Mouse (Mus musculus) intestine, embryonic 15.5 days (tissue): ENCODE measurements at regions not wholly inside any gene's neighbourhood (a gene's known extent, or its start where the extent isn't known, plus 50 kb on each side); places are given as distances from the start of the nearest gene placed in this dataset.

ENCODE experiments used
- ATAC-seq: fragments of 200-750 bp; cut with Nextera tagmentation; 2 replicates; pipeline ENCODE4 v1.8.0; 2017; ENCODE audit warnings: moderate TSS enrichment, moderate library complexity
- H3K27ac ChIP-seq: fragments of 300-500 bp; sonication (generic); 2 replicates; pipeline ENCODE4 v1.5.1; 2015; ENCODE audit warnings: mild to moderate bottlenecking, inconsistent platforms
- H3K27me3 ChIP-seq: fragments of 300-500 bp; sonication (generic); replicated peaks from 2 replicates; pipeline ENCODE4 v1.6.1; 2015; ENCODE audit warnings: inconsistent platforms
- H3K36me3 ChIP-seq: fragments of 300-500 bp; sonication (generic); 2 replicates; pipeline ENCODE4 v1.6.1; 2015; ENCODE audit warnings: inconsistent platforms
- H3K4me1 ChIP-seq: fragments of 300-500 bp; sonication (generic); replicated peaks from 2 replicates; pipeline ENCODE4 v1.6.1; 2015; ENCODE audit warnings: inconsistent platforms
- H3K4me2 ChIP-seq: fragments of 300-500 bp; sonication (generic); replicated peaks from 2 replicates; pipeline ENCODE4 v1.6.1; 2015; ENCODE audit warnings: mild to moderate bottlenecking, inconsistent platforms
- H3K4me3 ChIP-seq: fragments of 300-500 bp; sonication (generic); replicated peaks from 2 replicates; pipeline ENCODE4 v1.5.1; 2015; ENCODE audit warnings: inconsistent platforms
- H3K9ac ChIP-seq: fragments of 300-500 bp; sonication (generic); 2 replicates; pipeline ENCODE4 v1.6.1; 2015; ENCODE audit warnings: inconsistent platforms
- H3K9me3 ChIP-seq: fragments of 300-500 bp; sonication (generic); 2 replicates; pipeline ENCODE4 v1.6.1; 2016; ENCODE audit warnings: inconsistent platforms
- WGBS: fragments of 180-500 bp; shearing (Covaris S2); methylation state at CpG from one replicate; pipeline ENCODE4 v1.1.7; 2015; 5-methylcytosine and 5-hydroxymethylcytosine counted together

DNA sequence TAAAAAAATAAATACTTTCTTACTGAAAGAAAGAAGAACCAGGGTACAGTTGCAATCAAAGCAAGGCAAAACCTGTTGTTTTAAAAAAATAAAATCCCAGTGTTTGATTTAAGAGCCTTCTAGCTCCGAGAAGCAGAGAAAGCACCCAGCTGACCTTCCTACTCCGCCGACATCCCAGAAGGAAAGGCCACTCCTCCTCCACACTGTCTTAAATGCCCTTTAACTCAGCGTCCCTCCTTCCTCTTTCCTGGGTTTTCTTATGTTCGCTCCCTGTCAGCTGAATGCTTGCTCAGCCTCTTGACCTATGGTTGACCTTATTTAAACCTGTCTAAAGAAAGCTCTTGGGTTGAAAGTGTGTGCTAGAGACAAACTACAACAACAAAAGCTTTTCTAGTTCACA lies 79.1 kb downstream of the Sptssa start:
- Histone ChIP-seq H3K36me3 (no peaks in the 10 kb centered on the region), H3K4me1 (0 out of 2 replicates have a peak, but pooled peaks cover 3% of the 10 kb centered on the region), H3K9ac (no peak overlapping the region), H3K4me3 (no peak overlapping the region), H3K9me3 (no peaks in the 10 kb centered on the region), H3K27me3 (no peaks in the 10 kb centered on the region), H3K4me2 (no peak overlapping the region), H3K27ac (no peak overlapping the region)
- WGBS, result 25% methylated on average over 5 of the region's 5 CpGs
- no peak for ATAC-seq

DNA sequence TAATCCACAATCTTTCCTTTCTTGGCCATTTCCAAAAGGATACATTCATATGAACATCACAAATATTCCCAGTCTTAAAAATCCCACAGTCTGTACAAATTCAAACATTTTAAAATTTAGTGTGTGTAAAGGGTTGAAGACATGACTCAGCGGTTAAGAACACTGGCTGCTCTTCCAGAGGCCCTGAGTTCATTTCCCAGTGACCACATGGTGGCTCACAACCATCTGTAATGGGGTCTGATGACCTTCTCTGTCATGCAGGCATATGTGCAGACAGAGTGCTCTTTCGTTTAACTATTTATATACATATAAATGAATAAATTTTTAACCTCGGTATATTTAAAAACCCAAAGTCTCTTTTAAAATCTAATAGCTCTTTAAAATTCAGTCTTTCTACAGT lies 79.6 kb downstream of the Sptssa start:
- no peaks in the 10 kb centered on the region for H3K9me3 ChIP-seq
- H3K36me3 ChIP-seq, result no peaks in the 10 kb centered on the region
- no peak overlapping the region for H3K4me2 ChIP-seq
- ATAC-seq, result no peak
- no peak overlapping the region for H3K4me3 ChIP-seq
- H3K27me3 ChIP-seq, result no peaks in the 10 kb centered on the region
- 52% methylated on average over 3 of the region's 3 CpGs for WGBS
- 0 out of 2 replicates have a peak, but pooled peaks cover 3% of the 10 kb centered on the region for H3K4me1 ChIP-seq
- H3K27ac ChIP-seq, result no peak overlapping the region
- no peak overlapping the region for H3K9ac ChIP-seq

DNA sequence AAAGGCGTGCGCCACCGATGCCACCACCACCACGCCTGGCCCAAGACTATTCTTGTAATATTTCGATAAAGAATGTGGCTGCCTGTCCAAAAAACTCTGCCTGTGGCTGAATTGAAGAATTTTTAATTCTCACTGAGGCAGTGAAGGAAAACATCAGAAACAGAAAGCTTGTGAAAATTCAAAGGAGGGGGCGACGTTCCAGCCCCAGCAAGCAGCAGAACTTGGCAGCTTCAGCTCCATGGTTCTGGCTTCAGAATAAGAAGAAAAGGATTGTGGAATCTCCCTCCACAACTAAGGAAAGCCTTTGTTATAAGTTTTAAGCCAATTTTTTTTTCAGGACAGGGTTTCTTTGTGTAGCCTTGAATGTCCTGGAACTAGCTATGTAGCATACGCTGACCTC lies 83.5 kb downstream of the Sptssa start:
- Histone ChIP-seq H3K4me1 (0 out of 2 replicates have a peak, but pooled peaks cover 3% of the 10 kb centered on the region), H3K9ac (no peak overlapping the region), H3K27me3 (no peaks in the 10 kb centered on the region), H3K27ac (no peak overlapping the region), H3K4me2 (no peak overlapping the region), H3K9me3 (no peaks in the 10 kb centered on the region), H3K36me3 (no peaks in the 10 kb centered on the region), H3K4me3 (no peak overlapping the region)
- ATAC-seq, result no peak
- 95% methylated on average over 8 of the region's 8 CpGs for WGBS

DNA sequence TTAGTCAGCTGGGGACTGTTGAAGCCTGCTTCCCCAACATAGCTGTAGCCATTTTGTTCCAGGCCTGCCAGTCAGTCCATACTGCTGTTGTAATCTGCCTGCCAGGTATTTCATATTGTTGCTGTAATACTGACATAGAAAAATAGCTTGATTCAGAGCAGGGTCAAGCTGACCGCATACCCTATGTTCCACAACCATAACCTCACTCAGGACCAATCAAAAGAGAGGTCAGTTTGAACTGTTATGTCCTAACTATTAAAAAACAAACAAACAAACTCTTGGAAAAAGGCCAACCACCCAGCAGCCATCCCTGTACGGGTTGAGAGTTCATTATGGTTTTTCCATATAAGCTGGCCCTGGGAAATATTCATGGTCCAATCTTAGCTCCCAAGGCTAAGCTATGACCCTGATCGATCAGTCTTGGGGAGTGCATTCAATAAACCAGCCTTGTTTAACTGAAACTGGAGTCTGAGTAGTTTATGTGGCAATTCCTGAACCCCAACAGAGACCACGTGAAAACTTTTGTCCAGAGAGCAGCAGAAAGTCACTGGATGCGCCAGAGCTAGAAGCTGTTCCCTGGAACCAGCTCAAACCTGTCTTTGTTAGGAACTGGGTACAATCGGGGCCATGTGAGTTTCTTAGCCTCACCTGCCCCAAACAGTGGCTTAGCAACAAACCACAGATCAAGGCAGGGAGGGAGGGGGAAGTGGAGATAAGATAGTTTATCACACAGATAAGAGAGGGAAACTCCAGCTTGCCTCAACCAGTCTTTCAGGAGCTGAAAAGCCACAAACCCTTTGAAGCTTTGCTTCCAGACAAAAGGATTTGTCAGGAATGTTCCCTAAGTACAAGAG lies 88.1 kb downstream of the Sptssa start:
- Histone ChIP-seq H3K4me3 (no peak overlapping the region), H3K27ac (no peak overlapping the region), H3K36me3 (no peaks in the 10 kb centered on the region), H3K9me3 (no peaks in the 10 kb centered on the region), H3K27me3 (no peaks in the 10 kb centered on the region), H3K9ac (no peak overlapping the region), H3K4me1 (no peaks in the 10 kb centered on the region), H3K4me2 (peak overlapping the region; percentile 1; the same call in 1 of the 2 replicates)
- ATAC-seq, result peak; percentile 71
- WGBS, result 60% methylated on average over 6 of the region's 6 CpGs

DNA sequence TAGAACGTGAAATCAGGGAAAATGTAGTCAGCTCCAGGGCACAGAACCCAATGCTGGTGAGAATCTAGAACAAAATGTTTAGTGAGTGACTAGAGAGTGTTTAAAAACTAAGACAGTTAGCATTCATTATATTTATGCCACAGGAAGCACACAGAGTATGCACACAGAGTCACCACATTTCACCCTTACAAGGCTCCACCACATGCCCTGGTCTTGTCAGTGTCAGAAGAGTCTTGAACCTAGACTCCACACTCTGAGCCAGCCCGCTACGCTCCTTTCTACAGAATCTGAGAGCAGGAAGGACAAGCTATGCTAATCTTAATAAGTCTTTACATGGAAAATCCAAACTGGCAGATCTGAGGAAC lies 89.0 kb downstream of the Sptssa start:
- Histone ChIP-seq H3K27me3 (no peaks in the 10 kb centered on the region), H3K9me3 (no peaks in the 10 kb centered on the region), H3K36me3 (no peaks in the 10 kb centered on the region), H3K9ac (no peak overlapping the region), H3K4me3 (no peak overlapping the region), H3K4me2 (no peak overlapping the region), H3K4me1 (no peaks in the 10 kb centered on the region), H3K27ac (no peak overlapping the region)
- WGBS, result 75% methylated on average over 3 of the region's 3 CpGs
- ATAC-seq, result no peak

DNA sequence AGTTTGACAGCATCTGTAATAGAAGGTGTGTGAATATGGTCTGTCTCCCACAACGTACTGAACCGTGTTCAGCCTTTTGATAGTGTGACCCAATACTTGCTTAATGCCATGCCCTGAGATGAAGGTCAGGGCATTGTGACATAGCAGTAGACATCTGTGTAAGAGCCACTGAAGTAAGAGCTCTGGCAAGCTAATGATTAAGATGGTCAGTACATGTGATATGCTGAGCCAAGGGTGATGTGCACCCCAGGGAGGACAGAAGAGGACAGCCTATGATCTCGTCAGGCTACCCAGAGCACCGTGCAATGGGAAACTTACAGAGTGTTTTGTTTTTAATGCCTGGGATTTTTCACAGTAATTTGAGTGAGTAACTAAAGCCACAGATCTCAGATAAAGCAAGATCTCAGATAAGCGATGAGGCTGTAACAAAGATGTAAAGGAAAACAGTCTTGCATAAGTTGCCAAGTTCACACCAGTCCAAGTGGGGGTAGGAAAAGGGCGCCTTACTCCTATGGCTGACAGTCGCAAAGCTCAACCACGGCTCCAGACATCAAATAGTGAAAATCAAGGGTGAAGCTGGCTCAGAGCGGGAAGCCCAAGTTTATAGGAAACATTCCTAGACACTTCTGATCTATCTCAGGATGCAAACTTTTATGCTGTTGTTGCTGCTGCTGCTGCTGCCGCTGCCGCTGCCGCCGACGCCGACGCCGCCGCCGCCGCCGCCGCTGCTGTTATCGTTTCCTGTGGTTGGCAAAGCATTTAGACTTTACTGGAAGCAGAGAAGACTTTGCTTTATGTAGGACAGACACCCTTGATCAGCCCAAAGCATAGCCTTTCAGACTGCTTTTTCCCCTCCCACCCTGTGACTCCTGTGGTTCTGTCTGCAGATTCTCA lies 89.6 kb downstream of the Sptssa start:
- H3K9me3 ChIP-seq, result no peaks in the 10 kb centered on the region
- H3K9ac ChIP-seq, result no peak overlapping the region
- WGBS, result 85% methylated on average over 23 of the region's 23 CpGs
- no peaks in the 10 kb centered on the region for H3K36me3 ChIP-seq
- no peak overlapping the region for H3K4me2 ChIP-seq
- no peaks in the 10 kb centered on the region for H3K27me3 ChIP-seq
- H3K27ac ChIP-seq, result no peak overlapping the region
- no peak for ATAC-seq
- no peak overlapping the region for H3K4me3 ChIP-seq
- no peaks in the 10 kb centered on the region for H3K4me1 ChIP-seq

DNA sequence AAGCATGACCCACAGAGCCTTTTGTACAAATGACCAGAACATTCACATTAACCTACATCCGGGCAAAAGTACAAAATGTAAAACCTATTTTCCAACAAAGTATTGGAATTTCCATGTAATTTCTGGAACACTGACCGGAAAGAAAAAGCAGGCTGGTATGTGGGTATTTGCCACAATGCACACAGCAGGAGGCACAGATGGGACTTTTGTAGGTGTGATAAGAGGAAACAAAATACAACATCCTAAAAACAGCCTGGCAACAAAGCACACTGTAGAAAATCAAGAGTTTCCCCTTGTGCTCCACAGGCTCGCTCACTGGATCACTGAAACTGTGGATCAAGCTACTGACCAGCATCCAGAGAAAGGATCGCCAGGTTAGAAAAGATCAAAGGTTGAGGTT lies 94.4 kb downstream of the Sptssa start:
- Histone ChIP-seq H3K27ac (no peak overlapping the region), H3K4me3 (no peak overlapping the region), H3K9me3 (no peaks in the 10 kb centered on the region), H3K27me3 (no peaks in the 10 kb centered on the region), H3K4me1 (no peaks in the 10 kb centered on the region), H3K4me2 (no peak overlapping the region), H3K36me3 (no peaks in the 10 kb centered on the region), H3K9ac (no peak overlapping the region)
- ATAC-seq, result no peak
- WGBS, result 92% methylated on average over 4 of the region's 4 CpGs

DNA sequence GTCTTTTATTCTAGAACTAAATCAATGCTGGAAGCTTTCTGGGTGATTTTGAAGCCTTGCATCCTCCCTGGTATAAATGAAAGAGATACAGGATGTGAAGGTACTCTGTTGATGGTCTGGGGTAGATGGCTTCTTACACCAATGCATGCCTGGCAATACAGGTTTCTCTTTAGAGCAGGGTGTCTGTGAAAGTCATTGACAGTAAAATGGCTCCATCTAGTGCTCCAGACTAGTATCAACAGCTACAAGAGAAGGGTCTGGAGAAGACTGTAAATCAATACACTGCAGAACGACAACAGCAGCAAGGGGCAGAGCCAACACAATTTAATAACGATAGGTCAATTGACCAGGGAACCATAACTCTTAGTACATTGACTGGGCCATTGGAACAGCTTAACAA lies 98.3 kb downstream of the Sptssa start:
- no peaks in the 10 kb centered on the region for H3K4me1 ChIP-seq
- no peaks in the 10 kb centered on the region for H3K27me3 ChIP-seq
- no peak for ATAC-seq
- no peaks in the 10 kb centered on the region for H3K36me3 ChIP-seq
- 27% methylated on average over 2 of the region's 2 CpGs for WGBS
- H3K9ac ChIP-seq, result no peak overlapping the region
- H3K9me3 ChIP-seq, result no peaks in the 10 kb centered on the region
- no peak overlapping the region for H3K4me3 ChIP-seq
- no peak overlapping the region for H3K27ac ChIP-seq
- H3K4me2 ChIP-seq, result no peak overlapping the region

DNA sequence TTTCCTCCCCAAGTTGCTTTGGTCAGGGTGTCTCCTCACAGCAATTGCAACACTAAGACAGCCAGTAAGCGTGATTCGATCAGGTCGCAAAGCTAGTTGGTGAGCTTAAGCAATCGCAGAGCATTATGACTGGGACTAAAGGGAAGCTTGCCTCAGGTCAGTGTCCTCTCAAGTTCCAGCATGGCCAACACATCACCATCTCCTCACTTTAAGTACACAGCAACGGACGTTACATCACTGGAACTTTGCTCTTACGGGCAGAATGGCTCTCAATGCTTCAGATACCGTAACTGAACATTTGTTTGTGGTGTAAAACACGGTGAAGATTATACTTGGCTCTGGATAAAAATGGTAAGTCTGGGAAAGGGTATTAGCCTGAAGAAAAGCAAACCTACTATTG lies 106.7 kb downstream of the Sptssa start:
- Histone ChIP-seq H3K9me3 (no peaks in the 10 kb centered on the region), H3K36me3 (no peaks in the 10 kb centered on the region), H3K27ac (no peak overlapping the region), H3K4me1 (0 out of 2 replicates have a peak, but pooled peaks cover 4% of the 10 kb centered on the region), H3K9ac (no peak overlapping the region), H3K4me3 (no peak overlapping the region), H3K4me2 (no peak overlapping the region), H3K27me3 (no peaks in the 10 kb centered on the region)
- no peak for ATAC-seq
- WGBS, result 88% methylated on average over 9 of the region's 9 CpGs

DNA sequence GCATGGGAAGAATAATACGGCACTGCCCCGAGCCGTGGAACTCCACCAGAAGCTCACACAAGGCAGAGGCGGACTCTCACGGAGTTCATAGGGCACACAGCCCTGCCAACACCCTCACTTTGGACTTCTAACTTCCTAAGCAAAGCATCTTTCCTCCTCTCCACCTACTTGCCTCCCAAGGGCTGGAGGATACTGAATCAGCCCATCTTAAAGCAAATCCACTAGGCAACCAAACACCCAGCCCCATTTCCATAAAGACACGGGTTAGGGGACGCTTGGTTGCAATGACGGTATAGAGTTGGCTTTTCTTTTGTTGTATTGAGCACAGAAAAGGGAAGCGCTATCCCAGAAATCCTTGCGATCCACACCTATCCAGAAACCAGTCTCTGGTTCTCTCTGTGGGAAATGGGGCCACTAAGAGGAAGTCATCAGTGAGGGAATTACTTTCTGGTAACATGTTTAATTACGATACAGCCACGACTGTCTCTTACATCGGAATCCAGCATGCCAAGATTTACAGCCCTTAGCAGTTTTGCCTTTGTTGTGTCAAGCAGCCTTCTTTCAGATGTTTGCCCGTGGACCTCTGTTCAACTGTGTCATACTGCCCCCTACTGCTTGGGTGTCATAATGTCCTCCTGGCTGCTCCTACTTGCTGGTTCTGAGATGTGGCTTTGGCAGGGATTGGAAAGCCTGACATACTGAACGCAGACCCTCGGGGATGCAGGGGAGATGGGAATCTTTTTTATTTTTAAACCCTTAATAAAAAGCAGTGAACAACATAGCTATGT lies 110.4 kb downstream of the Sptssa start:
- H3K4me1 ChIP-seq, result 0 out of 2 replicates have a peak, but pooled peaks cover 4% of the 10 kb centered on the region
- no peak overlapping the region for H3K9ac ChIP-seq
- H3K36me3 ChIP-seq, result no peaks in the 10 kb centered on the region
- 38% methylated on average over 16 of the region's 16 CpGs for WGBS
- H3K4me2 ChIP-seq, result peak overlapping the region; percentile 25; the same call in 1 of the 2 replicates
- H3K9me3 ChIP-seq, result no peaks in the 10 kb centered on the region
- H3K4me3 ChIP-seq, result no peak overlapping the region
- H3K27me3 ChIP-seq, result no peaks in the 10 kb centered on the region
- peak; percentile 81 for ATAC-seq
- no peak overlapping the region for H3K27ac ChIP-seq

DNA sequence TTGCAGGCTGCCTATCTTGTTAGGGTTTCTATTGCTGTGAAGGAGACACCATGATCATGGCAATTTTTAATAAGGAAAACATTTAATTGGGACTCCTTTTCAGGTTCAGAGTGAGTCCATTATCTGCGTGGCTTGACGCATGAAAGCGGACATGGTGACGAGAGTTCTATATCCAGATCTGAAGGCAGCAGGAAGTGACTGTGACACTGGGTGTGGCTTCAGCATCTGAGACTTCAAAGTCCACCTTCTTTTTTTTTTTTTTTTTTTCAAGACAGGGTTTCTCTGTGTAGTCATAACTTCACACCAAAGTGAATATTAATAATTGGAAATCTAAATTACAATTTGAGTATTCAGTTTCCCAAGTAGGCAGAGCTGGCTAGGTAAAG lies 118.1 kb downstream of the Sptssa start:
- Histone ChIP-seq H3K36me3 (no peaks in the 10 kb centered on the region), H3K9ac (no peak overlapping the region), H3K9me3 (no peaks in the 10 kb centered on the region), H3K27ac (no peak overlapping the region), H3K27me3 (no peaks in the 10 kb centered on the region), H3K4me3 (no peak overlapping the region), H3K4me2 (no peak overlapping the region), H3K4me1 (peaks cover 5% of the 10 kb centered on the region)
- WGBS, result 74% methylated on average over 4 of the region's 4 CpGs
- 0 out of 2 replicates have a peak, but pooled peaks have one; percentile 21 for ATAC-seq
